Mouse (Mus musculus) limb, embryonic 11.5 days (tissue): ENCODE measurements around the gene Maml3. TPM values are rescaled to one million over a fixed set of nuclear protein-coding genes. Genes with fewer than 3 reads are reported as not detected.
A peak's percentile ranks its signal among the peaks of the same experiment; 100 is the strongest.

Source experiments
- ATAC-seq: fragments of 200-750 bp; cut with Nextera tagmentation; 2 replicates; pipeline ENCODE4 v1.8.0; 2017; ENCODE audit warnings: low read depth; ENCODE audit not compliant: insufficient number of reproducible peaks, low FRiP score, low TSS enrichment
- DNase-seq: peaks from one replicate; pipeline ENCODE4 v3.0.0-alpha.2; 2015; ENCODE audit warnings: low spot score
- H3K27ac ChIP-seq: fragments of 300-500 bp; sonication (generic); replicated peaks from 2 replicates; pipeline ENCODE4 v1.5.1; 2014; ENCODE audit warnings: low read depth, mild to moderate bottlenecking, low read length
- H3K27me3 ChIP-seq: fragments of 300-500 bp; sonication (generic); 2 replicates; pipeline ENCODE4 v1.6.1; 2014; ENCODE audit warnings: mild to moderate bottlenecking, low read length, mixed read lengths; ENCODE audit not compliant: control insufficient read depth, insufficient read depth
- H3K36me3 ChIP-seq: fragments of 300-500 bp; sonication (generic); 2 replicates; pipeline ENCODE4 v1.6.1; 2014; ENCODE audit warnings: mild to moderate bottlenecking, low read length, moderate library complexity, mixed read lengths; ENCODE audit not compliant: control insufficient read depth, insufficient read depth
- H3K4me1 ChIP-seq: fragments of 300-500 bp; sonication (generic); 2 replicates; pipeline ENCODE4 v1.6.1; 2014; ENCODE audit warnings: low read length, mixed read lengths; ENCODE audit not compliant: control insufficient read depth, insufficient read depth
- H3K4me2 ChIP-seq: fragments of 300-500 bp; sonication (generic); 2 replicates; pipeline ENCODE4 v1.6.1; 2014; ENCODE audit warnings: low read depth, mild to moderate bottlenecking, moderate library complexity; ENCODE audit not compliant: severe bottlenecking
- H3K4me3 ChIP-seq: fragments of 300-500 bp; sonication (generic); 2 replicates; pipeline ENCODE4 v1.5.1; 2014; ENCODE audit warnings: low read depth, low read length
- H3K9ac ChIP-seq: fragments of 300-500 bp; sonication (generic); 2 replicates; pipeline ENCODE4 v1.6.1; 2014; ENCODE audit warnings: mild to moderate bottlenecking, low read length
- H3K9me3 ChIP-seq: fragments of 300-500 bp; sonication (generic); 2 replicates; pipeline ENCODE4 v1.6.1; 2016; ENCODE audit warnings: low read length; ENCODE audit not compliant: control insufficient read depth
- WGBS: fragments of 180-500 bp; shearing (Covaris S2); extraction: QIAGEN DNeasy Blood & Tissue Kit; methylation state at CpG from one replicate; pipeline ENCODE4 v1.1.7; 2014; 5-methylcytosine and 5-hydroxymethylcytosine counted together
- polyA plus RNA-seq: library from polyadenylated mRNA; unstranded; fragments of >200 nt; fragmentation: Nextera tagmentation; extraction: Ambion mirVana; gene quantifications from 2 replicates; pipeline ENCODE4 v1.2.1, GENCODE M21; 2014

Maml3 gene
- polyA plus RNA-seq, 1 experiment from 2014 or later: 4.3 TPM

DNA sequence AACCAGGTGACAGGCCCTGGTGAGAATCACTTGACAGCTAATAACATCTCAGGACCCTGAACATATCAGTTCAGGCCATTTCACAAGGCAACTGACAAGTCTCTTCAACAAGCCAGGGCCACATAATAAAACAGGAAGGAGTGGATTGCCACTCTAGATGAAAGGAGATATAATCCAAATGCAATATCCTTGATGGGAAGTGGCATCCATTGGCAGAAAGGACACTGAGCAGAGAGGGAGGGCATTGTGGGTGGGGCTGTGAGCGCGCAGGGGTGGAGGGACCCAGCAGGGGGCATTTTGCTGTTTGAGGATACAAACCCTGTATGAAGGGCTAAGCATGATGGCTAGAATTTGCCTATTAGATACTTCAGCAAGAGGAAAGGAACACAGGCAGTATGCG is 340.7 kb downstream of the Maml3 start:
- no peaks in the 10 kb centered on the region for H3K36me3 ChIP-seq
- no peak overlapping the region for H3K4me3 ChIP-seq
- 83% methylated on average over 3 of the region's 3 CpGs for WGBS
- no peak overlapping the region for H3K27ac ChIP-seq
- H3K27me3 ChIP-seq: no peaks in the 10 kb centered on the region
- DNase-seq (no peak), ATAC-seq (no peak)
- peaks cover 3% of the 10 kb centered on the region; the same call in 1 of the 2 replicates for H3K4me1 ChIP-seq
- no peaks in the 10 kb centered on the region for H3K9me3 ChIP-seq
- no peak overlapping the region for H3K9ac ChIP-seq
- H3K4me2 ChIP-seq: no peak overlapping the region

DNA sequence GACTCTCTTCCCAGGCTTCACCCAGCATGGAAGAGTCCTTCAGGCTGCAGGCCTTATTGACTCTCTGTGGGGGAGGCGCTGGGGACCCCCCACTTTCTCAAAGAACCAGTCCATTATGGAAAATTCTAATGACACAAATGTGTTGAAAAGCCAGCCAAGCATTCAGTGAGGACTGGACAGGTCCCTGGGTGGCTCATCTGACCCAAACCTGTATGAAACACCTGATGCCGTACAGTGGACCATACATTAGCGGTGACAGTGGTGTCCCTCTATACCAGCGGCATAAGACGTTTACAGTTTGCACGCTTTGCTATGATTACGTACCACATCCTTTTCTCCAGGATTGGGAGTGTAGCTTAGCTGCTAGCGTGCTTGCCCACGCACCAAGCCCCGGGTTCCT is 342.0 kb downstream of the Maml3 start:
- no peaks in the 10 kb centered on the region for H3K36me3 ChIP-seq
- H3K9me3 ChIP-seq: no peaks in the 10 kb centered on the region
- DNase-seq (no peak), ATAC-seq (no peak)
- H3K4me1 ChIP-seq: no peaks in the 10 kb centered on the region; the same call in 1 of the 2 replicates
- no peak overlapping the region for H3K4me3 ChIP-seq
- H3K9ac ChIP-seq: no peak overlapping the region
- H3K27me3 ChIP-seq: no peaks in the 10 kb centered on the region
- no peak overlapping the region for H3K4me2 ChIP-seq
- H3K27ac ChIP-seq: no peak overlapping the region
- 95% methylated on average over 10 of the region's 10 CpGs for WGBS

DNA sequence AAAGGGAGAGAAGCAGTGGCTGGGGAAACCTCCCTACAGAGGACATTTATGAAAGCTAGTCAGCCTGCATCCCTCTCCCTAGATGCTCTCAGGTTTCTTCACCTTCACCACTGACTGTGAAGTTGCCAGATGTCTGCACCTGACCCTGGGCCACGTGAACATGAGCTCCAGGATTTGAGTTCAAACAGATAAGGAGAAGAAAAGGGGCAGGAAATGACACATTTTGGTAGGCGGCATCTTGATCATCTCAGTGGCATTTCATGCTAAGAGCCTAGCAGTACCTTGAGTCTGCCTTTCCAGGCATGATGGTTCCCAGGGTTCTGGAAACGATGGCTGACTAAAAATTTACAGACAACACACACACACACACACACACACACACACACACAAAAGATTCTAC is 345.3 kb downstream of the Maml3 start:
- H3K4me3 ChIP-seq: no peak overlapping the region
- H3K27ac ChIP-seq: no peak overlapping the region
- no peaks in the 10 kb centered on the region for H3K36me3 ChIP-seq
- no peak overlapping the region for H3K9ac ChIP-seq
- 68% methylated on average over 3 of the region's 3 CpGs for WGBS
- H3K9me3 ChIP-seq: no peaks in the 10 kb centered on the region
- no peaks in the 10 kb centered on the region for H3K27me3 ChIP-seq
- H3K4me2 ChIP-seq: no peak overlapping the region
- 0 out of 2 replicates have a peak, but pooled peaks cover 2% of the 10 kb centered on the region for H3K4me1 ChIP-seq
- DNase-seq (no peak), ATAC-seq (no peak)

DNA sequence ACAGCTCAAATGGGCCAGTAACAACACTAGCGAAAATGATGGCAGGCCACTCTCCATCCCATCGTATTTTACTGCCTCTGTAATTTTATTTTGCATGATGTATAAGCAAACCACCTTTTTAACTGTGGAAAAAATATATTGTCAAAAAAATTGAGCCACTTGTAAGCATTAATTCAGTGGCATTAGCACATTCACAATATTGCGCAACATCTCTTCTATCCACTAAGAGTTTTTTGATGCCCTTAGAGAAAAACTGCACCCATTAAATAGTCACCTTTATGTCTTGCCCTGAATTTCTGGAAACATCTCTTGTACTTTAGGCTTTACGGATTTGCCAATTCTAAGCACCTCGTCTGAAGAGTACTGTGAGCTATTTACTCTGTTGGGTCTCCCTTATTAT is 347.8 kb downstream of the Maml3 start:
- Histone ChIP-seq H3K4me1 (0 out of 2 replicates have a peak, but pooled peaks cover 2% of the 10 kb centered on the region), H3K4me2 (no peak overlapping the region), H3K9ac (no peak overlapping the region), H3K36me3 (no peaks in the 10 kb centered on the region), H3K27ac (no peak overlapping the region), H3K4me3 (no peak overlapping the region), H3K9me3 (no peaks in the 10 kb centered on the region), H3K27me3 (no peaks in the 10 kb centered on the region)
- 93% methylated on average over 5 of the region's 5 CpGs for WGBS
- ATAC-seq: no peak
- DNase-seq: no peak

DNA sequence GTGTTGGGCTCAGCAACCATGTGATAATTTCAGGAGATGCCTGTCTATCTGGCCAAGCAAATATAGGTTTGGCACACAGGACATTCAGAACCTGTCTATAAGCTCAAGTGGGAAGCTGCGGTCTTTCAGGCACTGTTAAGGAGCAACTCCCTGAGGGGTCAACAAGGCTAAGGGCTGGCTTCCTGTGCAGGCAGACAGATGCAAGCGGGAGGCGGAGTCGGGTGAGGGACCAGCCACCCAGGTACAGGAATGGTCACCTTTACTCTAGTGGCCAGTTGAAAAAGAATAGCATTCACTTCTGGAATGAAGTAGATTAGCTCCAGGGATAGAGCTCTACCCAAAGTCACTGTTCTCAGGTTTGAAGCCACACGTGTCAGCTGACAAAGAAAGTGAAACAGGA is 348.6 kb downstream of the Maml3 start:
- no peaks in the 10 kb centered on the region for H3K9me3 ChIP-seq
- H3K27ac ChIP-seq: no peak overlapping the region
- no peak overlapping the region for H3K4me3 ChIP-seq
- no peaks in the 10 kb centered on the region for H3K36me3 ChIP-seq
- no peak overlapping the region for H3K9ac ChIP-seq
- H3K4me2 ChIP-seq: no peak overlapping the region
- no peaks in the 10 kb centered on the region for H3K27me3 ChIP-seq
- DNase-seq: no peak
- H3K4me1 ChIP-seq: 0 out of 2 replicates have a peak, but pooled peaks cover 2% of the 10 kb centered on the region
- 75% methylated on average over 5 of the region's 5 CpGs for WGBS
- no peak for ATAC-seq

DNA sequence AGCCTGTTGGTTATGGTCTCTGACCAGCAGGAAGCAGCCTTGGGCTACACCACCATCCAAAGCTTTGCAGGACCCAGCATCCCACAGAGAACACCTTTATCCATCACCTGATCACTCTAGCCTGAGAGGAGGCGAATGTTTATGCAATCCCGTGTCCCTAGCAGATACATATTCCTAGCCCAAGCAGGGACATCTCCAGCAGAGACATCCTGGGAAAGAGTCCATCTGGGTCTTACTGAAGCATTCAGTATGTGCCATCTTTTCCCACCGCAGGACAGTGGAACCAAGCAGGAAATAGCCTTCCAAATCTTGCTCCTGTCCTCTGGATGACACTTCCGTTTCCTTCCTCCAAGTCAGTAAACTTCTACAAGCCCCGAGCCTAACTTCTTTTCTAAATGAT is 351.6 kb downstream of the Maml3 start:
- H3K4me2 ChIP-seq: no peak overlapping the region
- H3K36me3 ChIP-seq: no peaks in the 10 kb centered on the region
- peaks cover 15% of the 10 kb centered on the region for H3K4me1 ChIP-seq
- H3K27ac ChIP-seq: no peak overlapping the region
- H3K4me3 ChIP-seq: no peak overlapping the region
- H3K27me3 ChIP-seq: no peaks in the 10 kb centered on the region
- no peaks in the 10 kb centered on the region for H3K9me3 ChIP-seq
- no peak overlapping the region for H3K9ac ChIP-seq
- DNase-seq (no peak), ATAC-seq (no peak)
- 88% methylated on average over 5 of the region's 5 CpGs for WGBS

DNA sequence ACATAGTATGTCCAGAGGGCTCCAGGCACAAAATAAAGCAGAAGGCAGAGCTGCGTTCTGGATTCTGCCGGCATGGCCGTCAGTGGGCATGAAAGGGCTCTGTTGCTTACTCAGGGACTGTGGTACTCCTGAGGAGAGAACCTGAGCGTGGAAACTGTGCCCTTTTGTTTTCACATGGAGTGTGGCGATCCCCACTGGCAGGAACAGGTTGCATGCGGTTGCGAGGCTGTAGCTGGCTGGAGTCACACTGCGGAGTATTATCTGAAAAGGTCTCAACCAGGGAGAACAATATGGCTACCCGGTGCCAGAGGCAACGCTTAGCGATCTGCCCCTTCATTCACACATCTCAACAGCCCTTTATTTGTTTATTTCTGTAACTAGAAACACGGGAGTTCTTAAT is 353.4 kb downstream of the Maml3 start:
- ATAC-seq: no peak
- H3K9me3 ChIP-seq: no peaks in the 10 kb centered on the region
- H3K4me3 ChIP-seq: no peak overlapping the region
- H3K27ac ChIP-seq: no peak overlapping the region
- H3K4me2 ChIP-seq: no peak overlapping the region
- H3K9ac ChIP-seq: no peak overlapping the region
- no peaks in the 10 kb centered on the region for H3K36me3 ChIP-seq
- no peak for DNase-seq
- no peaks in the 10 kb centered on the region for H3K27me3 ChIP-seq
- WGBS: 86% methylated on average over 12 of the region's 12 CpGs
- peaks cover 15% of the 10 kb centered on the region for H3K4me1 ChIP-seq

DNA sequence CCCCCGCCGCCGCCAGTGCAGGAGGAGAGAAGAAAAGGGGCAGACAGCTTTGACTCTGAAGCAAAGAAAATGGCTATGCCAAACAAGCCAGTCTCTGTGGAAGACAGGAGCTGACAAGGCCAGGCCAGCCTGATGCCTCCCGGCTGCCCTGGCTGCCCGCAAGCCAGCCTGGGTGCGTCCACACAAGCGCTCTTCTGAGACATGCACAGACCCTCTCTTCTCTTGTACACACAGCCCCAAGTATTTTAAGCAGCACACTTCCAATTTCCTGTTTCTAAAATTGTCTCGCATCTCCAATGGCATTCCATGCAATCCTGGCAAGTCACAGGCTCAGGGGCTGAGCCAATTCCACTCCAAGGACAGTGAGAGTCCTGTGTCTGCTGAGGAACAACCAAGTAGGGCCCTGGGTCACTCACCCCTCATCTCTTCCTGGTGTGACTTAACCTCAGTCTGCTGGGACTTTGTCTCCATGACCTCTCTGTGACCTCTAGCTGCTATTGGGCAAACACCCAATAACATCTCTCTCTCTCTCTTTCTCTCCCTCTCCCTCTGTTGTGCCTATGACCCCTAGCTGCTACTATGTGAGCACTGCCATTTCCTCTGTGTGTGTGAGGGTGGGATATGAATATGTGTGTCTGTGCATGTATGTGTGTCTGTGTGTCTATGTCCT is 354.9 kb downstream of the Maml3 start:
- no peaks in the 10 kb centered on the region for H3K36me3 ChIP-seq
- peak overlapping the region; percentile 30; the same call in 1 of the 2 replicates for H3K27ac ChIP-seq
- H3K4me3 ChIP-seq: no peak overlapping the region
- no peak overlapping the region for H3K9ac ChIP-seq
- DNase-seq (no peak), ATAC-seq (no peak)
- peaks cover 13% of the 10 kb centered on the region for H3K4me1 ChIP-seq
- 54% methylated on average over 8 of the region's 8 CpGs for WGBS
- no peaks in the 10 kb centered on the region for H3K27me3 ChIP-seq
- H3K4me2 ChIP-seq: no peak overlapping the region
- H3K9me3 ChIP-seq: no peaks in the 10 kb centered on the region

DNA sequence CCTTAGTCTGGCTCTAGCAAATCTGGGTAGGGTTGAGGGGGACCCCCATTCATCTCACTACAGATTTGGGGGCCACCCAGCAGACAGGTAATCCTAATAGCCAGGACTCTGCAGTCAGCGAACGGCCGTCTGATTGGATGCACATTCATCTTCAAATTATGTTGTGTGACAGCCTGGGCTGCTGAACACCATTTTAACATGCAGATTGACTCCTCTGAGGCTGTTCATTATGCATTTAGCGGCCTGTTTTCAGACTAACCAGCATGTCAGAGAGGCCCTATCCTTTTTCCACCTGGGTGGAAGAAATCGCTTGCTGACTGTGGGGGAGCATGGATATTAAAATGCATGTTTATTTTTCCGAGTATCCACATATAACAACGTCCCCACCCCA is 355.5 kb downstream of the Maml3 start:
- ATAC-seq: no peak
- H3K4me1 ChIP-seq: peaks cover 15% of the 10 kb centered on the region
- H3K27me3 ChIP-seq: no peaks in the 10 kb centered on the region
- H3K4me2 ChIP-seq: no peak overlapping the region
- H3K36me3 ChIP-seq: no peaks in the 10 kb centered on the region
- WGBS: 44% methylated on average over 7 of the region's 7 CpGs
- no peak overlapping the region for H3K4me3 ChIP-seq
- H3K27ac ChIP-seq: no peak overlapping the region; the same call in 1 of the 2 replicates
- DNase-seq: no peak
- H3K9me3 ChIP-seq: no peaks in the 10 kb centered on the region
- no peak overlapping the region for H3K9ac ChIP-seq
